11 mouse cellular contexts compared by ENCODE assay signal in the genomic region with DNA sequence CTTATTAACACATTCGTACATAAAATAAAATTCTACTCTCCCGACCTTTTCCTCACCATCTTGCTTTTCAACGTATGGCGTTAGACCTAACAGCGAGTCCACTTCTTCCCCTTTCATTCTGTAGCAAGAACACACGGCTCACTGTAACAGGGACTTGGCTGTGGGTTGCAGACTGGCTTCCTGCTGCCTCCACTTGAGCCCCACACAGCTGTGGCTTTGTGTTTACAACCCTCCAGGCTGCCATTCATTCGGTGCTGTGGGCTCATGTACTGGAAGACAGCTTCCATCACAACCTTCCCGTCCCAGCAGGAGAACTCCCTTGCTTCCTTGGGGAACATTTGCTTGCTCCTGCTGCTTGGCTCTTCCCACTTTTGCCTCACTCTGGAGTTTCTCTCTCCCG.
DNase-seq lines count a peak whose midpoint lies in the region; ATAC-seq and TF ChIP-seq lines count a peak whose summit lies in the region.
"Had no signal": no experiment of that assay in that cellular context is flagged by ENCODE, and none has a peak within 500 bp of the region (broad histone marks: within the 10 kb centered on the region; RNA-seq: fewer than 3 reads in every experiment).

No protein-coding gene starts in this region.

- H3K4me3 ChIP-seq in midbrain, postnatal 0 days (ENCODE audit: low read depth, low read length) = no peak overlapping the region
- no peak overlapping the region for H3K4me3 ChIP-seq in midbrain, embryonic 15.5 days
- no peak overlapping the region for H3K4me3 ChIP-seq in hindbrain, postnatal 0 days (ENCODE audit: low read length)
- H3K4me3 ChIP-seq: liver, embryonic 13.5 days had no signal

- no peak for ATAC-seq in midbrain, postnatal 0 days (ENCODE audit: low FRiP score)
- ATAC-seq in midbrain, embryonic 15.5 days (replicated peaks) = no peak; the same call in 1 of the 2 replicates
- peak; percentile 53; the same call in 1 of the 2 replicates for ATAC-seq in hindbrain, postnatal 0 days

- no peaks in the 10 kb centered on the region for H3K27me3 ChIP-seq in midbrain, postnatal 0 days (ENCODE audit: insufficient read depth, low read length)
- H3K27me3 ChIP-seq in midbrain, embryonic 15.5 days (replicated peaks) = no peaks in the 10 kb centered on the region
- no peaks in the 10 kb centered on the region for H3K27me3 ChIP-seq in hindbrain, postnatal 0 days (ENCODE audit: insufficient read depth, low read length)
- H3K27me3 ChIP-seq: liver, embryonic 13.5 days had no signal

- no peak overlapping the region for H3K4me2 ChIP-seq in midbrain, postnatal 0 days (ENCODE audit: low read depth, low read length, poor library complexity, severe bottlenecking)
- no peak overlapping the region for H3K4me2 ChIP-seq in midbrain, embryonic 15.5 days
- H3K4me2 ChIP-seq in hindbrain, postnatal 0 days (ENCODE audit: low read depth, low read length) = no peak overlapping the region
- H3K4me2 ChIP-seq: liver, embryonic 13.5 days had no signal

- H3K9ac ChIP-seq in midbrain, postnatal 0 days (replicated peaks; ENCODE audit: low read length, poor library complexity, severe bottlenecking) = no peak overlapping the region
- H3K9ac ChIP-seq in midbrain, embryonic 15.5 days = no peak overlapping the region
- no peak overlapping the region for H3K9ac ChIP-seq in hindbrain, postnatal 0 days (replicated peaks; ENCODE audit: low read length)
- H3K9ac ChIP-seq: liver, embryonic 13.5 days had no signal

- TF ChIP-seq CTCF in midbrain, postnatal 0 days (IDR thresholded peaks at IDR 0.05) = no peak
- TF ChIP-seq CTCF in hindbrain, postnatal 0 days (IDR thresholded peaks at IDR 0.05; ENCODE audit: low read depth) = no peak

- no peak overlapping the region for H3K27ac ChIP-seq in midbrain, postnatal 0 days (ENCODE audit: low read depth, low read length)
- no peak overlapping the region for H3K27ac ChIP-seq in midbrain, embryonic 15.5 days
- no peak overlapping the region for H3K27ac ChIP-seq in hindbrain, postnatal 0 days
- H3K27ac ChIP-seq: liver, embryonic 13.5 days; macrophage had no signal

- H3K36me3 ChIP-seq in midbrain, postnatal 0 days (ENCODE audit: insufficient read depth, low read length) = no peaks in the 10 kb centered on the region
- H3K36me3 ChIP-seq in midbrain, embryonic 15.5 days (replicated peaks) = no peaks in the 10 kb centered on the region
- H3K36me3 ChIP-seq in hindbrain, postnatal 0 days (ENCODE audit: insufficient read depth, low read length) = no peaks in the 10 kb centered on the region
- H3K36me3 ChIP-seq: liver, embryonic 13.5 days had no signal

- H3K9me3 ChIP-seq in midbrain, postnatal 0 days (ENCODE audit: low read length) = no peaks in the 10 kb centered on the region
- no peaks in the 10 kb centered on the region for H3K9me3 ChIP-seq in midbrain, embryonic 15.5 days
- H3K9me3 ChIP-seq in hindbrain, postnatal 0 days (ENCODE audit: low read length) = no peaks in the 10 kb centered on the region
- H3K9me3 ChIP-seq: liver, embryonic 13.5 days had no signal

- peak; percentile 20 for DNase-seq in embryo, embryonic 11 days
- no peak for DNase-seq in embryo, embryonic 10.5 days (ENCODE audit: low spot score)
- DNase-seq in midbrain, postnatal 0 days (ENCODE audit: low spot score) = peak; percentile 47
- DNase-seq in hindbrain, postnatal 0 days (ENCODE audit: low spot score) = peak; percentile 39
- peak; percentile 28 to 33 for DNase-seq in thymus, postnatal 36 days
- DNase-seq in cerebellum, adult 8-10 months = no peak
- DNase-seq in T-cell, adult 2 months (ENCODE audit: low spot score) = no peak
- DNase-seq: kidney, adult 2 months; liver, embryonic 13.5 days had no signal

- WGBS in midbrain, postnatal 0 days = 54% methylated on average over 9 of the region's 9 CpGs
- 53% methylated on average over 9 of the region's 9 CpGs for WGBS in midbrain, embryonic 15.5 days
- WGBS in hindbrain, postnatal 0 days = 33% methylated on average over 9 of the region's 9 CpGs

- no peaks in the 10 kb centered on the region for H3K4me1 ChIP-seq in midbrain, postnatal 0 days (ENCODE audit: insufficient read depth, low read length)
- no peaks in the 10 kb centered on the region for H3K4me1 ChIP-seq in midbrain, embryonic 15.5 days
- H3K4me1 ChIP-seq in hindbrain, postnatal 0 days (ENCODE audit: insufficient read depth, low read length) = no peaks in the 10 kb centered on the region
- H3K4me1 ChIP-seq: liver, embryonic 13.5 days had no signal

Comparison
In these comparisons a context has a peak if more than half of its experiments do, and no peak if none do; other contexts are left out.
1. DNase-seq: peak in embryo, embryonic 11 days (single experiment), midbrain, postnatal 0 days (single experiment), hindbrain, postnatal 0 days (single experiment) and thymus, postnatal 36 days (2 of 2); none in embryo, embryonic 10.5 days (single experiment), cerebellum, adult 8-10 months (single experiment) and T-cell, adult 2 months (single experiment).